Mouse (Mus musculus): Measurements from ENCODE around the gene Supt16. TPM values are rescaled to one million over a fixed set of nuclear protein-coding genes. Genes with fewer than 3 reads are reported as not detected.

Supt16 gene
- polyA plus RNA-seq, 1 experiment from 2014 or later = 36.0 TPM

Other genes with a start within 250 kb of the Supt16 start
- 85.2 and 87.6 TPM in 2 replicates for gene Arhgef40, start 212.7 kb downstream of the Supt16 start, polyA plus RNA-seq (2015; fragmentation: Nextera tagmentation; extraction: Ambion mirVana)
- 0.17 and 1.1 TPM in 2 replicates for gene Tmem253, start 181.8 kb downstream of the Supt16 start, polyA plus RNA-seq (2015; fragmentation: Nextera tagmentation; extraction: Ambion mirVana)
- gene Zfp219, start 176.7 kb downstream of the Supt16 start, polyA plus RNA-seq (2015; fragmentation: Nextera tagmentation; extraction: Ambion mirVana) = 38.2 and 40.5 TPM in 2 replicates
- gene Olfr221, start 155.0 kb downstream of the Supt16 start, polyA plus RNA-seq (2015; fragmentation: Nextera tagmentation; extraction: Ambion mirVana) = 0.05 TPM in 1 of 2 replicates, not detected in the other
- gene Hnrnpc, start 93.4 kb downstream of the Supt16 start, polyA plus RNA-seq (2015; fragmentation: Nextera tagmentation; extraction: Ambion mirVana) = 445 and 453 TPM in 2 replicates
- 47.9 and 52.4 TPM in 2 replicates for gene Rpgrip1, start 86.7 kb downstream of the Supt16 start, polyA plus RNA-seq (2015; fragmentation: Nextera tagmentation; extraction: Ambion mirVana)
- 36.4 and 38.7 TPM in 2 replicates for gene Chd8, start 60.4 kb upstream of the Supt16 start, polyA plus RNA-seq (2015; fragmentation: Nextera tagmentation; extraction: Ambion mirVana)
- gene Tox4, start 81.7 kb upstream of the Supt16 start, polyA plus RNA-seq (2015; fragmentation: Nextera tagmentation; extraction: Ambion mirVana) = 52.2 and 54.0 TPM in 2 replicates
- gene Rab2b, start 82.1 kb upstream of the Supt16 start, polyA plus RNA-seq (2015; fragmentation: Nextera tagmentation; extraction: Ambion mirVana) = 54.5 and 59.0 TPM in 2 replicates
- gene Mettl3, start 107.7 kb upstream of the Supt16 start, polyA plus RNA-seq (2015; fragmentation: Nextera tagmentation; extraction: Ambion mirVana) = 46.0 and 49.5 TPM in 2 replicates
- gene Sall2, start 131.3 kb upstream of the Supt16 start, polyA plus RNA-seq (2015; fragmentation: Nextera tagmentation; extraction: Ambion mirVana) = 41.6 and 45.9 TPM in 2 replicates
- not detected in 2 replicates for gene Olfr1513, start 159.0 kb upstream of the Supt16 start, polyA plus RNA-seq (2015; fragmentation: Nextera tagmentation; extraction: Ambion mirVana)
- 0.10 and 0.22 TPM in 2 replicates for gene Olfr1512, start 181.8 kb upstream of the Supt16 start, polyA plus RNA-seq (2015; fragmentation: Nextera tagmentation; extraction: Ambion mirVana)
- 0.25 and 0.26 TPM in 2 replicates for gene Olfr1511, start 200.0 kb upstream of the Supt16 start, polyA plus RNA-seq (2015; fragmentation: Nextera tagmentation; extraction: Ambion mirVana)
- not detected in 2 replicates for gene Olfr1510, start 217.0 kb upstream of the Supt16 start, polyA plus RNA-seq (2015; fragmentation: Nextera tagmentation; extraction: Ambion mirVana)
- not detected in 2 replicates for gene Olfr1509, start 245.6 kb upstream of the Supt16 start, polyA plus RNA-seq (2015; fragmentation: Nextera tagmentation; extraction: Ambion mirVana)